Mouse (Mus musculus): ENCODE measurements at regions not wholly inside any gene's neighbourhood (a gene's known extent, or its start where the extent isn't known, plus 50 kb on each side); places are given as distances from the start of the nearest gene placed in this dataset.

GRCm38 (mm10) chr13:60336196-60336595 is 159.0 kb upstream of the Gas1 start:
- no peak overlapping the region for H3K4me2 ChIP-seq (ENCODE audit: low read depth)
- no peaks in the 10 kb centered on the region for H3K27me3 ChIP-seq (ENCODE audit: control insufficient read depth, insufficient read depth, insufficient read length)
- no peak overlapping the region for H3K4me3 ChIP-seq
- H3ac ChIP-seq (ENCODE audit: control insufficient read depth, insufficient read length) = no peak overlapping the region
- TF ChIP-seq REST (IDR thresholded peaks at IDR 0.05; ENCODE audit: insufficient read depth, insufficient read length) (no peak), TCF3 (IDR thresholded peaks at IDR 0.05; ENCODE audit: insufficient read length, low read depth) (no peak), POLR2A (IDR thresholded peaks at IDR 0.05; ENCODE audit: insufficient read length, low read depth) (no peak), MYOG (IDR thresholded peaks at IDR 0.05; ENCODE audit: control insufficient read depth in 1 of 3, insufficient read depth in 1 of 3, insufficient read length in 2 of 3, low read depth in 2 of 3) (no peak), POLR2AphosphoS2 (IDR thresholded peaks at IDR 0.05; ENCODE audit: insufficient read length, low read depth) (no peak), USF1 (IDR thresholded peaks at IDR 0.05; ENCODE audit: low read depth) (no peak), MAX (IDR thresholded peaks at IDR 0.05; ENCODE audit: low read depth) (no peak), TCF12 (IDR thresholded peaks at IDR 0.05; ENCODE audit: insufficient read depth, poor library complexity, severe bottlenecking) (no peak), SRF (IDR thresholded peaks at IDR 0.05; ENCODE audit: control insufficient read depth, insufficient read length, low read depth) (no peak), CEBPB (IDR thresholded peaks at IDR 0.05; ENCODE audit: insufficient read depth, poor library complexity, severe bottlenecking) (no peak), E2F4 (IDR thresholded peaks at IDR 0.05; ENCODE audit: insufficient read depth) (no peak), MYOD1 (IDR thresholded peaks at IDR 0.05; ENCODE audit: control insufficient read depth in 1 of 3, insufficient read length in 2 of 3, low read depth in 2 of 3) (no peak)
- H3K36me3 ChIP-seq (ENCODE audit: control insufficient read depth, insufficient read depth) = no peaks in the 10 kb centered on the region
- no peaks in the 10 kb centered on the region for H3K79me2 ChIP-seq (ENCODE audit: control insufficient read depth, insufficient read depth)

GRCm38 (mm10) chr13:60337383-60337782 is 160.2 kb upstream of the Gas1 start:
- Histone ChIP-seq H3K4me3 (no peak overlapping the region), H3K79me2 (ENCODE audit: control insufficient read depth, insufficient read depth) (no peaks in the 10 kb centered on the region), H3K4me2 (ENCODE audit: low read depth) (no peak overlapping the region), H3ac (ENCODE audit: control insufficient read depth, insufficient read length) (no peak overlapping the region), H3K36me3 (ENCODE audit: control insufficient read depth, insufficient read depth) (no peaks in the 10 kb centered on the region), H3K27me3 (ENCODE audit: control insufficient read depth, insufficient read depth, insufficient read length) (no peaks in the 10 kb centered on the region)
- no peak for TF ChIP-seq POLR2AphosphoS2 (IDR thresholded peaks at IDR 0.05; ENCODE audit: insufficient read length, low read depth)
- peak in 1 of 3 experiments; percentile 28 for TF ChIP-seq MYOD1 (IDR thresholded peaks at IDR 0.05; ENCODE audit: control insufficient read depth in 1 of 3, insufficient read length in 2 of 3, low read depth in 2 of 3)
- TF ChIP-seq TCF3 (IDR thresholded peaks at IDR 0.05; ENCODE audit: insufficient read length, low read depth) = no peak

- no peak for TF ChIP-seq POLR2A (IDR thresholded peaks at IDR 0.05; ENCODE audit: insufficient read length, low read depth)
- TF ChIP-seq SRF (IDR thresholded peaks at IDR 0.05; ENCODE audit: control insufficient read depth, insufficient read length, low read depth) = no peak
- TF ChIP-seq CEBPB (IDR thresholded peaks at IDR 0.05; ENCODE audit: insufficient read depth, poor library complexity, severe bottlenecking) = no peak
- TF ChIP-seq TCF3 (IDR thresholded peaks at IDR 0.05; ENCODE audit: insufficient read length, low read depth) = no peak
- TF ChIP-seq E2F4 (IDR thresholded peaks at IDR 0.05; ENCODE audit: insufficient read depth) = no peak
- no peak for TF ChIP-seq TCF12 (IDR thresholded peaks at IDR 0.05; ENCODE audit: insufficient read depth, poor library complexity, severe bottlenecking)
- no peak for TF ChIP-seq MAX (IDR thresholded peaks at IDR 0.05; ENCODE audit: low read depth)
- TF ChIP-seq POLR2AphosphoS2 (IDR thresholded peaks at IDR 0.05; ENCODE audit: insufficient read length, low read depth) = no peak
- no peak for TF ChIP-seq MYOG (IDR thresholded peaks at IDR 0.05; ENCODE audit: control insufficient read depth in 1 of 3, insufficient read depth in 1 of 3, insufficient read length in 2 of 3, low read depth in 2 of 3)
- no peak for TF ChIP-seq REST (IDR thresholded peaks at IDR 0.05; ENCODE audit: insufficient read depth, insufficient read length)
- TF ChIP-seq MYOD1 (IDR thresholded peaks at IDR 0.05; ENCODE audit: control insufficient read depth in 1 of 3, insufficient read length in 2 of 3, low read depth in 2 of 3) = no peak
- no peaks in the 10 kb centered on the region for H3K27me3 ChIP-seq (ENCODE audit: control insufficient read depth, insufficient read depth, insufficient read length)
- H3K79me2 ChIP-seq (ENCODE audit: control insufficient read depth, insufficient read depth) = no peaks in the 10 kb centered on the region
Measured at GRCm38 (mm10) chr13:60338107-60338506, 160.9 kb upstream of the Gas1 start.

GRCm38 (mm10) chr13:60340068-60340467 is 162.9 kb upstream of the Gas1 start:
- no peaks in the 10 kb centered on the region for H3K36me3 ChIP-seq (ENCODE audit: control insufficient read depth, insufficient read depth)
- H3K79me2 ChIP-seq (ENCODE audit: control insufficient read depth, insufficient read depth) = no peaks in the 10 kb centered on the region
- TF ChIP-seq POLR2A (IDR thresholded peaks at IDR 0.05; ENCODE audit: insufficient read length, low read depth) (no peak), MAX (IDR thresholded peaks at IDR 0.05; ENCODE audit: low read depth) (no peak), POLR2AphosphoS2 (IDR thresholded peaks at IDR 0.05; ENCODE audit: insufficient read length, low read depth) (no peak), REST (IDR thresholded peaks at IDR 0.05; ENCODE audit: insufficient read depth, insufficient read length) (no peak), MYOG (IDR thresholded peaks at IDR 0.05; ENCODE audit: control insufficient read depth in 1 of 3, insufficient read depth in 1 of 3, insufficient read length in 2 of 3, low read depth in 2 of 3) (no peak), TCF3 (IDR thresholded peaks at IDR 0.05; ENCODE audit: insufficient read length, low read depth) (no peak), SRF (IDR thresholded peaks at IDR 0.05; ENCODE audit: control insufficient read depth, insufficient read length, low read depth) (no peak), E2F4 (IDR thresholded peaks at IDR 0.05; ENCODE audit: insufficient read depth) (no peak), CEBPB (IDR thresholded peaks at IDR 0.05; ENCODE audit: insufficient read depth, poor library complexity, severe bottlenecking) (no peak), USF1 (IDR thresholded peaks at IDR 0.05; ENCODE audit: low read depth) (no peak), TCF12 (IDR thresholded peaks at IDR 0.05; ENCODE audit: insufficient read depth, poor library complexity, severe bottlenecking) (no peak), MYOD1 (IDR thresholded peaks at IDR 0.05; ENCODE audit: control insufficient read depth in 1 of 3, insufficient read length in 2 of 3, low read depth in 2 of 3) (no peak)
- H3K4me3 ChIP-seq = no peak overlapping the region
- H3ac ChIP-seq (ENCODE audit: control insufficient read depth, insufficient read length) = no peak overlapping the region
- no peaks in the 10 kb centered on the region for H3K27me3 ChIP-seq (ENCODE audit: control insufficient read depth, insufficient read depth, insufficient read length)
- no peak overlapping the region for H3K4me2 ChIP-seq (ENCODE audit: low read depth)

More at GRCm38 (mm10) chr13:60338107-60338506, 160.9 kb upstream of the Gas1 start:
- Histone ChIP-seq H3ac (ENCODE audit: control insufficient read depth, insufficient read length) (no peak overlapping the region), H3K36me3 (ENCODE audit: control insufficient read depth, insufficient read depth) (no peaks in the 10 kb centered on the region), H3K4me3 (no peak overlapping the region), H3K4me2 (ENCODE audit: low read depth) (no peak overlapping the region)

- no peaks in the 10 kb centered on the region for H3K36me3 ChIP-seq (ENCODE audit: control insufficient read depth, insufficient read depth)
- no peaks in the 10 kb centered on the region for H3K27me3 ChIP-seq (ENCODE audit: control insufficient read depth, insufficient read depth, insufficient read length)
- peak; percentile 74 to 99 (median 99) for TF ChIP-seq MYOD1 (IDR thresholded peaks at IDR 0.05; ENCODE audit: control insufficient read depth in 1 of 3, insufficient read length in 2 of 3, low read depth in 2 of 3)
- TF ChIP-seq TCF3 (IDR thresholded peaks at IDR 0.05; ENCODE audit: insufficient read length, low read depth) = peak; percentile 97
- peak; percentile 21 for TF ChIP-seq SRF (IDR thresholded peaks at IDR 0.05; ENCODE audit: control insufficient read depth, insufficient read length, low read depth)
- TF ChIP-seq POLR2A (IDR thresholded peaks at IDR 0.05; ENCODE audit: insufficient read length, low read depth) = no peak
- peak; percentile 73 for TF ChIP-seq USF1 (IDR thresholded peaks at IDR 0.05; ENCODE audit: low read depth)
- TF ChIP-seq MYOG (IDR thresholded peaks at IDR 0.05; ENCODE audit: control insufficient read depth in 1 of 3, insufficient read depth in 1 of 3, insufficient read length in 2 of 3, low read depth in 2 of 3) = peak; percentile 97 to 100 (median 99)
- no peak for TF ChIP-seq CEBPB (IDR thresholded peaks at IDR 0.05; ENCODE audit: insufficient read depth, poor library complexity, severe bottlenecking)
- TF ChIP-seq REST (IDR thresholded peaks at IDR 0.05; ENCODE audit: insufficient read depth, insufficient read length) = no peak
- no peak for TF ChIP-seq POLR2AphosphoS2 (IDR thresholded peaks at IDR 0.05; ENCODE audit: insufficient read length, low read depth)
- no peak for TF ChIP-seq MAX (IDR thresholded peaks at IDR 0.05; ENCODE audit: low read depth)
- TF ChIP-seq TCF12 (IDR thresholded peaks at IDR 0.05; ENCODE audit: insufficient read depth, poor library complexity, severe bottlenecking) = peak; percentile 95
- no peak for TF ChIP-seq E2F4 (IDR thresholded peaks at IDR 0.05; ENCODE audit: insufficient read depth)
- H3K4me2 ChIP-seq (ENCODE audit: low read depth) = peak overlapping the region; percentile 33
- H3K79me2 ChIP-seq (ENCODE audit: control insufficient read depth, insufficient read depth) = no peaks in the 10 kb centered on the region
- no peak overlapping the region for H3K4me3 ChIP-seq
- no peak overlapping the region for H3ac ChIP-seq (ENCODE audit: control insufficient read depth, insufficient read length)
Measured at GRCm38 (mm10) chr13:60347881-60348280, 170.7 kb upstream of the Gas1 start.

Data from myocyte (in vitro differentiated cells).